Mouse (Mus musculus) embryonic stem cell, embryonic (primary cell): ENCODE measurements at regions not wholly inside any gene's neighbourhood (a gene's known extent, or its start where the extent isn't known, plus 50 kb on each side); places are given as distances from the start of the nearest gene placed in this dataset.

Experiments
- CTCF ChIA-PET, 4 experiments: fragments of 300-600 bp in 2 of 4; fragments of 350-600 bp in 2 of 4; sonication (Branson Sonifier 250); formaldehyde crosslinking; loops; one replicate each; lab custom pipeline; 2022; ENCODE audit warnings: inconsistent platforms in 2 of 4; lab: Charles Lee
- POLR2A ChIA-PET, 4 experiments: fragments of 300-600 bp in 2 of 4; fragments of 350-600 bp in 2 of 4; sonication (Branson Sonifier 250); formaldehyde crosslinking; loops; one replicate each; lab custom pipeline; 2022; ENCODE audit warnings: antibody characterized with exemption in 4 of 4, inconsistent platforms in 1 of 4; lab: Charles Lee

DNA sequence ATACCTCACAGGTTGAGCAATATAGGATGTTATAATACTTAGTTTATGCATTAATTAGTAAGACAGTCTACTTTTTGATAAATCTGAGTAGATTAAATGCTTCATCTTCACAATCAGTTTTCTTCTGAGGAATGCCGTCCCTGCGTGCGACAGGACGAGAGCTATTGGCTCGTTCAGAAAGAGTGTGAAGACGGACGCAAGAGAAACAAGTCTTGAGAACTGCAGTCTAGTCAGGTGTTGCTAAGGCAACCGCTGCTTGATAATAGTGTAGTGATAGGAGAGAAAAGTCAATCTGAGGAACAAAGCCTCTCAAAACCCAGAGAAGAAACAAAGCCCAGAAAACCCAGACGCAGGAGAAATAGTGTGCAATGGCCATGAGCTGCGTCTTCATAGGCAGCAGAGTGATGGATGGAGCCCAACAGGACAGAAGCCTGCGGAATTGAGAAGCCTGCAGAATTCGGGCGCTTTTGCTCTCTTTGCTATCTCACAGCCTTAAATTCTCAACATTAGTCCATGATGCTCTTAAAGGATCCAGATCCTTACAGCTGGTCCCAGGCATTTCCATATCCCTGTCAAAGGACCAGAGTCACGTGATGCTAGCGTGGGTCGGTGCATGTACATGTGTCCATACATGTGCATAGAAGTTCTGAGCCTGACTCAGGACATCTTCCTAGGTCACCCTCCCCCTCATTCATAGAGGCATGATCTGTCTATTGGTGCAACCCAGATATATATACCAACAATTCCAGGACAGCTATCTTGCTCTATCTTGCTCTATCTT, 366.7 kb downstream of the Lrriq3 start:
- POLR2A ChIA-PET, result no interaction called here
- CTCF ChIA-PET, result no interaction called here

DNA sequence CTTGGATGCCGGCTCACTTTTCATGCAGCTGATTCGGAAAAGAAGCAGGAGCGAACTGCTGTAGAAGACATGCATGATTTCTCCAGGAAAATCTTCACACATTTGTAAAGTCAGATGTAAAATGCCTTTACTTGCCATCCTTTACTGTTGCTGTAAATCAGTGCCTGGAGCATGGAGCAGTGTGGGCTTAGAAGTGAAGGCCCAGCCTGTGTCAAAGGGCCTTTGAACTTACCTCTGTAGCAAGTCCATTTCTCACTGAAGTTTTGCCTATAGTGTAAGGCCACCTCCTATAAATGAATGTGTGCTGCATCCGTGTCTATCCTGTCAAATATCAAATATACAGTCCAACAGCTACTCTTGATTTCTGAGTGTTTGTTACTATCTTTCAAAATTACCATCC, 368.9 kb downstream of the Lrriq3 start:
- ChIA-PET CTCF (no interaction called here), POLR2A (no interaction called here)

DNA sequence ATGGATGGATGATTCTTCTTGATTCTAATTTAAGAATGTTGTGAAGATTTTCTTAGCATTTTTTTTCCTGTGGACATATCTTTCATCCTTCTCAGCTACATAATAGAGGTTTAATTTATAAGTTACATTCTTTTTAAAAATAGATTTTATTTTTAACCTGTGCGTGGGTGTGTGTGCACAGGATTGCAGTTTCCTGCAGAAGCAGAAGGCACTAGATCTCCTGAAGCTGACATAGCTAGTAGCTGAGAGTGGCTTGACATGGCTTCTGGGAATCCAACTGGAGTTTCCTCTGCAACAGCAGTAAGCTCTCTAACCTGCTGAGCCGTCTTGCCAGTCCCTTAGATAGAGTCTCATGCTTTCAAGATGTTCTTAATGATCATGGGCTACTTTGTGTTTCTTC, 377.5 kb downstream of the Lrriq3 start:
- CTCF ChIA-PET, result no interaction called here
- POLR2A ChIA-PET, result no interaction called here

DNA sequence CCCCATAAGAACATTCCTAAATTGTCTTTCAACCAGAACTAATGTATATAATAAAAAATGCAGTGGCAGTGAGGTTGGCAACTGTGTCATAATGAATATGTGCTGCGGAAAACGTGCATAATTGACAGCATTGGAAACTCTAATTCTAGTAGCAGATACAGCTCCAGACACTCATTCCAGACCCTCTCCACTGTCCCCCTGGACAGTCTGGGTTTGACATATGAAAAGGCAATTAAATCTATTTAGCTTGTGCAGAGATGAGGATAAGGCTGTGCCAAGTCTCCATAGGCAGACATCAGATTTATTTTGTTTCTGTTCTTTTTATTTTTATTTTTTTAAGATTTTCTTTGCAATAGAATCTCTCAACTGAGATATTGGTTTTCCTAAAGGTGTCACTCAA, 392.3 kb downstream of the Lrriq3 start:
- CTCF ChIA-PET, result no interaction called here
- POLR2A ChIA-PET, result no interaction called here

DNA sequence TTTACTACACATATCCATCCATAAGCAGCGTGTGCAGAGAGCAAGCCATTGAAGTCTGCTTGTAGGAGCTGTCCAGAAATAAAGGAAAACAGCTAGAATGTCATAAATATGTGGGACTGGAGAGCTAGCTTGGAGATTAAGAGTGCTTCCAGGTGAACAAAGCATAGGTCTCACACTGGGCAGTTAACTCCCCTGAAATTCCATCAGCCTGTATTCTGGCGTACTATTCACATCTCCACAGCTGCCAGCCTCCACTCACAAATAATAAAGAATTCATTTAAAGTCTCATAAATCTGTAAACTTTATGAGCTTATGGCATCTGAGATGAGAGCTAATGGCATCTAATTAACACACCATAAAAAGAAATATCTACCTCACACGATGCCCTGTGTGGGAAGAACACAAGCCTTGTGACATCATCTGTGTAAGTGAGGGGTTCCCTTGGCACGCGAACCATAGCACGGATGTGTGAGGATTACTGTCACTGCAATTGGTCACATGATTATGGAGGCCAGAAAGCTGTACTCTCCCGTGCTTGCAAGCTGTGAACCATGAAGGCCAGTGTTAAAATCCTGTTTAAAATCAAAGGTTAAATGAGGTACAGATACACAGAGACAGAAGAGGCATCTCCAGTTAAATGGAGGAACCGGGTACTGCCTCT, 394.8 kb downstream of the Lrriq3 start:
- POLR2A ChIA-PET, result no interaction called here
- CTCF ChIA-PET, result no interaction called here

DNA sequence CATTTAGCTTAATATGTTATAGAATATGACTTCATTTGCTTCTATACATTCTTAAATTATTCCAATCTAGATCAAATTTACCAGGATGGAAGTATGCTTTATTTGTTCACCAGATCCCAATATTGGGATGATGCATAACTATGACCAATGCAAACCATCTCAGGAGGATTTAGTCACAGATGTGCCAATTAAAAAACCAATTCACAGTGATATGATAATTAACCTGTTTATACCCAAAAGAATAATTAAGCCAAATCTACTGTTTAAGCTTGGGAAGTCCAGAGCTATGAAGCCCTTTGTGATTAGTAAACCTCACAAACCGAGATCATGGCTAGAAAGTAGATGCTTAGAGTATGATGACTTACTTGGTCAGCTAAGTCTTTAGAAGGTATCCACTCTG, 397.4 kb downstream of the Lrriq3 start:
- CTCF ChIA-PET, result no interaction called here

DNA sequence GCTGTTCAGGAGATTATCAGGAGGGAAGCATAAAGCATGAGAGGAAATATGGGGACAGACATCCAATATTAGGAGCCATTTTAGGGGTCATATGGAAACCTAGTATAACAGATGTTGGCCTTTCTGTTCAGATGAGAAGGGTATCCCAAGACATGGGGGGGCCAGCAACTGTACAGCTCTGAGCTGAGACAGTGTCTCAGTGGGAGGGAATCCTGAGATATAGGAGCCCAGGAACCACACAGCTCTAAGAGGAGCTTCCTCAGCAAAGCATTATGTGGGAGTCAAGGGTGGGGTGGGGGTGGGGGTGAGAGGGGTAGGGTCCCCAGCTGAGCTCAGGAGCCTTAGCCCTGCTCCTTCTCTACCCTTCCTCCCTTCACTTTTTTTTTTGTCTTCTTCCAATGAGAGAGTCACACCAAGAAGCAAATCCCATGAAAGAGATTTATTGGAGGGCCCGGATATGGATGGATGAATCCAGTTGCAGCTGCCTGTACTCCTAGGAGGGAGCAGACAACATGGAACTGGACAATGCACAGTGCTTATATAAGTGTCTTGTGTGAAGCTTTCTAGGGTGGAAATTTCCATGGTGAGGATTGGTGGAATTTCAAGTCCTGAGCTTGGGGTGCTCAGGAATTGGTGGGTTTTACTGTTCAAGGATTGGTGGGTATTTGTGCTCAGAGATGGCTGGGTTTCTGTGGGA, 417.1 kb downstream of the Lrriq3 start:
- ChIA-PET POLR2A (interaction anchor here in 1 of 4 experiments (0.6 kb wide), 1 partner anchor 1149 kb away, joined by 3 read pairs; no protein-coding TSS in a partner anchor), CTCF (no interaction called here)

More for the DNA sequence above, 397.4 kb downstream of the Lrriq3 start:
- POLR2A ChIA-PET, result no interaction called here

DNA sequence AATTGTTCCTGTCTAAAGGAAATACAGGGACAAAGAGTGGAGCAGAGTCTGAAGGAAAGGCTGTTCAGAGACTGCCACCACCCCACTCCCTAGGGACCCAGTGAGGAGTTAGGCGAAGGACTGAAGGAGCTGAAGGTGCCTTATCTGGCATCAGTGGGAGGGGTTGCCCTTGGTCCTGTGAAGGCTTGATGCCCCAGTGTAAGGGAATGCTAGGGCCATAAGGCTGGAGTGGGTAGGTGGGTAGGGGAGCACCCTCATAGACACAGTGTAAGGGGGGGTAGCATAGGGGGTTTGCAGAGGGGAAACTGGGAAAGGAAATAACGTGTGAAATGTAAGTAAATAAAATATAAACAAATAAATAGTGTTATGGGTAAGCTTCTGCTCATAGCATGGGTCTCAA, 420.7 kb downstream of the Lrriq3 start:
- POLR2A ChIA-PET, result no interaction called here
- CTCF ChIA-PET, result no interaction called here

DNA sequence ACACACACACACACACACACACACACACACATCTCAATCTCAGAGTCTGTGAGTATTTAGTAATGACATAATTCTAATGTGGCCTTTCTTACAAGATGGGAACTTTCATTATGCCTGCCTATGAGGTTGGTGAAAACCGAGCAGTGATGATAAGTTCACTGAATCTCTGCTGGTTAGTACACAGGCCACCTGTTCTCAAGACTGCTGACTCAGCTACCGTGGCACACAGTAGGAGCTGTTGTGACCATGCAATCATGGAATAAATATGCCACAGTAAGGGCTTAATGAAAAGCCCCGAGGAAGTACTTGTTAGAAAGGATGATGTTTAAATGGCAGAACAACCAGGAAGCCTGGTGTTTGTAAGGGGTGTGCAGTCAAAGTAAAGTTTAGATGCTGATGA, 436.1 kb downstream of the Lrriq3 start:
- CTCF ChIA-PET, result interaction anchor here in 1 of 4 experiments (0.7 kb wide), 1 partner anchor 184 kb away, joined by 3 read pairs; no protein-coding TSS in a partner anchor
- POLR2A ChIA-PET, result no interaction called here

DNA sequence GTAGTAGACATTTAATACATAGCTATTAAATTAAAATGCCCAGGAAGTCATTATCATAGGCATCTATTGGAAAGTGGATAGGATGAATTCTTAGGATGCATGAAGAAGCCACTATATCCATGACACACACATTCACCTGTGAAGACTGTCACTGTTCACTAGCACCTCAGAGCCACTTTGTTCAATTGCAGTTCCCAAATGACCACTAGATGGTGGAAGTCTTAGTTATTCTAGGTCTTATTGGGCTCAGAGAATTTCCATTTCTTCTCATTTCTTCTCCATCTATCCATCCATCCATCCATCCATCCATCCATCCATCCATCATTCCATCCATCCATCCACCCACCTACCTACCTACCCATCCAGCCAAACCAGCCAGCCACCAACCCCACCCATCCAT, 437.6 kb downstream of the Lrriq3 start:
- ChIA-PET POLR2A (no interaction called here), CTCF (no interaction called here)

DNA sequence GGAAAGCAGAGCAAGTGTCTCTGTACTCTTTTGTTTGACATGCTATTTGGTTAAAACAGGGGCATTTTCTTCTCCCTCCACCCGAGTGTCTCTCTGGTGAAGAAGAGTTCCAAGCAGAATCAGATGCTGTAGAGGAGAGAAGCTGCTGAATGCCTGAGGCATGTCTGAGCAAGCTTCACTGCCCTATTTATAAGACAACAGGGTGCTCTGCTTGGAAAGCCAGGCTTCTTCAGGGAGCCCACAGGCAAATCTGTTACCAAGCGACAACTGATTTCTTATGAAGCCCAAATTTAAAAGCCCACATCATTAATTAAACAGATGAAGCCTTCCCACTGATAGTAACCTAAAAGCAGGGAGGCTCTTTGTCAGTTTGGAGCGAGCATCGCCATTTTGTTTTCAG, 438.8 kb downstream of the Lrriq3 start:
- CTCF ChIA-PET, result no interaction called here
- POLR2A ChIA-PET, result no interaction called here

DNA sequence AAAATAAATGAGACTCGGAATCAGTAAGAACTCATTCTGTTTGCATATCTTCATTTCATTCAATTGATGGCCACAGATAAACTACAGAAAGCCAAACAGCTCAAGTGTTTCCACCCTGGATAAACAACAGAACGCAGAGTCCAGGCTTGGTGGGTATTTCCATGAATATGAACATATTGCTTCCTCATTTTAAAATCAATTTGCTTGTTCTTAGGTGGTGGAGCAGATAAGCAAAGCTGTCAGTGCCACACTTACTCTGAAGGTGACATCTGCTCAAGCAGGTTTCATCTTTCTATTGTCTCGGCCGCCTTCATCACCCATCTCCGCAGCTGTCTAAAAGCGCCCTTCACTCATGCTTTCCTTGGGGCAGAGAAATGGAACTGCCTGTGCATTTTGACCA, 455.0 kb downstream of the Lrriq3 start:
- ChIA-PET CTCF (no interaction called here), POLR2A (no interaction called here)

DNA sequence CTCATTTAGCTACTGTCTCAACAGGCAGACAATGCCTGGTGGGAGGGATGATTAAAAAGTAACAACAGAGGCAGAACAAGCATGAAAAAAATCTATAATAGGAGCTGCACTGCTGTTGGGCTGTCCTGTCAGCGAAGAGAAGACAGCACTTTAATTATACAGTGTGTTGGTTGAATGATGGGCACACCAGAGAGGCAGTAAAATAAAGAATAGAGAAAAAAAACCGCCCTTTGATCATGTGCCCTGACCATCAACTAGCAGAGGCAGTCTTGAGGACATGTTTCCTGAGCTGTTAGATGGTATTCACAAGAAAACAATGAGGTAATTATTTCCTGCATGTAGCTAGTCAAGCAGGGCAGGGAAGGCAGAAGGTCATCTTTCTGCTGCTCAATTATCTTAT, 483.9 kb downstream of the Lrriq3 start:
- ChIA-PET POLR2A (no interaction called here), CTCF (no interaction called here)

DNA sequence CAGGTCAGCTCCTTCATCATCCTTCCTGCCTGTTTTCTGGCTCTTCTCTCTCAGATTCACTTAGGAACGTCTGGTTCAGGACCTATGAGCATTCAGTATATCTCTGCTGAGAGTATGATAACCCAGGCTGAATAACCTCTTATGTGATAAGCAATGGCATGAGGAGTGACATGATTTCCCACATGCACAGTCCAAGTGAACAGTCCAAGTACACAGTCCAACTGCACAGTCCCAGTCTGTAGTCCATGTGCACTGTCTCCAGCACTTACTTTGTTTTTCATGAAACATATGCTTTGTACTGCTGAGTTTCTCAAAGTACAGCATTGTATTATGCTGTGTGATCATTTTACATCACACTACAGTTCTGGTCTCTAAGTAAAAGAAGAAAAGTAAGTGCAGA, 510.8 kb downstream of the Lrriq3 start:
- POLR2A ChIA-PET, result no interaction called here
- CTCF ChIA-PET, result no interaction called here
